Mouse (Mus musculus) large intestine, adult 2 months (tissue): ENCODE results near the gene Alg5. TPM values are rescaled to one million over a fixed set of nuclear protein-coding genes. Genes with fewer than 3 reads are reported as not detected.
"Not testable (repeated sequence)": the region's sequence is repeated elsewhere in the genome, so short reads cannot be mapped to it uniquely, and the experiment has no call there.

Source experiments
- DNase-seq: peaks from one replicate; pipeline ENCODE4 v3.0.0-alpha.2; 2012; ENCODE audit warnings: low read depth, low spot score
- WGBS: fragments of 180-500 bp; shearing (Covaris S2); methylation state at CpG from one replicate; pipeline ENCODE4 v1.1.7; 2018; 5-methylcytosine and 5-hydroxymethylcytosine counted together
- polyA plus RNA-seq: library from polyadenylated mRNA; depleted of rRNA; stranded (reverse); fragments of >200 nt; gene quantifications from 2 replicates; pipeline ENCODE4 v1.2.3, GENCODE M21; 2012; rRNA removed

Gene Alg5
- 18.6 and 21.8 TPM in 2 replicates for polyA plus RNA-seq

- WGBS: under 1% methylated on average over 63 of the region's 65 CpGs
- DNase-seq: no peak
These were observed at the start of gene Alg5, which contains the start of gene Exosc8 for GRCm38 (mm10) chr3:54735247-54736046. Gene Alg5, plus strand, starts transcription at chr3:54735539. Gene Exosc8, minus strand, starts transcription at chr3:54735393.

GRCm38 (mm10) chr3:54687245-54687644 lies 48.1 kb upstream of the Alg5 start:
- 23% methylated on average over 2 of the region's 2 CpGs for WGBS
- no peak for DNase-seq

GRCm38 (mm10) chr3:54689091-54689490 lies 46.2 kb upstream of the Alg5 start:
- 27% methylated on average over 2 of the region's 2 CpGs for WGBS
- no peak for DNase-seq

- 1% methylated on average over 65 of the region's 65 CpGs for WGBS
- peak; percentile 87 for DNase-seq
These were observed 42.9 kb upstream of the Alg5 start, which contains the start of gene Supt20 for GRCm38 (mm10) chr3:54692202-54693055. Gene Supt20, plus strand, starts transcription at chr3:54692807.

GRCm38 (mm10) chr3:54693056-54693415 lies 42.3 kb upstream of the Alg5 start:
- WGBS: 1% methylated on average over 8 of the region's 8 CpGs
- DNase-seq: no peak

GRCm38 (mm10) chr3:54699759-54700301 lies 35.5 kb upstream of the Alg5 start:
- WGBS: 64% methylated on average over 5 of the region's 5 CpGs
- no peak for DNase-seq

- DNase-seq: not testable (repeated sequence)
- WGBS: 86% methylated on average over 8 of the region's 8 CpGs
These were observed 31.2 kb upstream of the Alg5 start for GRCm38 (mm10) chr3:54704106-54704505.

- 80% methylated on average over 9 of the region's 9 CpGs for WGBS
- no peak for DNase-seq
These were observed 26.4 kb upstream of the Alg5 start for GRCm38 (mm10) chr3:54708972-54709371.

GRCm38 (mm10) chr3:54714253-54714652 lies 21.1 kb upstream of the Alg5 start, which contains the start of gene Gm21958:
Gene Gm21958, minus strand, starts transcription at chr3:54714353.
- 74% methylated on average over 6 of the region's 6 CpGs for WGBS
- no peak for DNase-seq

- 78% methylated on average over 6 of the region's 6 CpGs for WGBS
These were observed 19.9 kb upstream of the Alg5 start for GRCm38 (mm10) chr3:54715461-54715860.

GRCm38 (mm10) chr3:54717348-54717747 lies 18.0 kb upstream of the Alg5 start:
- WGBS: 83% methylated on average over 6 of the region's 6 CpGs
- DNase-seq: no peak

More at GRCm38 (mm10) chr3:54715461-54715860, 19.9 kb upstream of the Alg5 start:
- no peak for DNase-seq

- DNase-seq: no peak
- WGBS: 80% methylated on average over 3 of the region's 3 CpGs
These were observed 16.4 kb upstream of the Alg5 start for GRCm38 (mm10) chr3:54718947-54719346.

GRCm38 (mm10) chr3:54723741-54724500 lies 11.4 kb upstream of the Alg5 start:
- 84% methylated on average over 10 of the region's 10 CpGs for WGBS
- no peak for DNase-seq

- 81% methylated on average over 2 of the region's 2 CpGs for WGBS
- DNase-seq: no peak
These were observed 10.0 kb upstream of the Alg5 start for GRCm38 (mm10) chr3:54725344-54725743.

- 95% methylated on average over 2 of the region's 2 CpGs for WGBS
- DNase-seq: no peak
These were observed 7.8 kb upstream of the Alg5 start for GRCm38 (mm10) chr3:54727588-54727987.

GRCm38 (mm10) chr3:54728100-54728499 lies 7.2 kb upstream of the Alg5 start:
- 84% methylated on average over 6 of the region's 6 CpGs for WGBS
- no peak for DNase-seq

GRCm38 (mm10) chr3:54731626-54732150 lies 3.7 kb upstream of the Alg5 start:
- no peak for DNase-seq
- WGBS: 60% methylated on average over 8 of the region's 8 CpGs

- 78% methylated on average over 4 of the region's 4 CpGs for WGBS
- no peak for DNase-seq
These were observed 3.0 kb upstream of the Alg5 start for GRCm38 (mm10) chr3:54732371-54732770.
